ENCODE assay signal across 10 mouse cellular contexts in genomic region chr7:16940292-16940691, GRCm38 (mm10). TPM values are rescaled to one million over a fixed set of nuclear protein-coding genes. Genes with fewer than 3 reads are reported as not detected.
DNase-seq lines count a peak whose midpoint lies in the region; ATAC-seq and TF ChIP-seq lines count a peak whose summit lies in the region.
"Had no signal": no experiment of that assay in that cellular context is flagged by ENCODE, and none has a peak within 500 bp of the region (broad histone marks: within the 10 kb centered on the region; RNA-seq: fewer than 3 reads in every experiment).

No protein-coding gene starts in this region.

- no peak for DNase-seq in heart, postnatal 14 days
- DNase-seq in brain, embryonic 14.5 days (ENCODE audit: low read depth): peak; percentile 73
- peak; percentile 25 for DNase-seq in heart, postnatal 4 days
- peak; percentile 53 for DNase-seq in lung, postnatal 36 days
- no peak for DNase-seq in retina, embryonic 14.5 days (ENCODE audit: low spot score)
- DNase-seq in liver: no peak
- DNase-seq in urinary bladder, postnatal 10 days (ENCODE audit: low spot score): no peak

- no peak overlapping the region for H3K4me3 ChIP-seq in heart, embryonic 11.5 days (ENCODE audit: low read depth, low read length)
- H3K4me3 ChIP-seq: erythroblast, embryonic 14.5 days; liver, embryonic 15.5 days had no signal

- no peak overlapping the region for H3K9ac ChIP-seq in heart, embryonic 11.5 days (ENCODE audit: low read depth, low read length)
- H3K9ac ChIP-seq: liver, embryonic 15.5 days had no signal

- no peaks in the 10 kb centered on the region; the same call in 1 of the 2 replicates for H3K36me3 ChIP-seq in heart, embryonic 11.5 days (ENCODE audit: control insufficient read depth, insufficient read depth, low read length)
- H3K36me3 ChIP-seq: liver, embryonic 15.5 days had no signal

- H3K4me2 ChIP-seq in heart, embryonic 11.5 days: no peak overlapping the region
- H3K4me2 ChIP-seq: liver, embryonic 15.5 days had no signal

- intact Hi-C loops in heart, postnatal 14 days (cut with DNase I): no loop called here

- WGBS in heart, embryonic 11.5 days (ENCODE audit: insufficient replicate concordance): 29% methylated on average over 7 of the region's 7 CpGs

- no peak for ATAC-seq in heart, embryonic 11.5 days (replicated peaks; ENCODE audit: insufficient number of reproducible peaks, low FRiP score, low TSS enrichment)

- TF ChIP-seq CTCF in brain, embryonic 14.5 days (IDR thresholded peaks at IDR 0.05; ENCODE audit: borderline replicate concordance, extremely low read depth, insufficient read depth, insufficient read length): no peak

- H3K4me1 ChIP-seq in heart, embryonic 11.5 days (ENCODE audit: control insufficient read depth, insufficient read depth, low read length): peaks cover 12% of the 10 kb centered on the region

- TF ChIP-seq POLR2A in brain, embryonic 14.5 days (IDR thresholded peaks at IDR 0.05; ENCODE audit: borderline replicate concordance, extremely low read depth, insufficient read depth, insufficient read length, poor library complexity, severe bottlenecking): no peak

- H3K9me3 ChIP-seq in heart, embryonic 11.5 days (replicated peaks; ENCODE audit: control insufficient read depth, low read length): no peaks in the 10 kb centered on the region; the same call in 1 of the 2 replicates
- H3K9me3 ChIP-seq: liver, embryonic 15.5 days had no signal

- peak overlapping the region; percentile 46; the same call in 1 of the 2 replicates for H3K27ac ChIP-seq in heart, embryonic 11.5 days (ENCODE audit: low read depth, low read length)
- H3K27ac ChIP-seq: liver, embryonic 15.5 days had no signal

- peaks cover 5% of the 10 kb centered on the region for H3K27me3 ChIP-seq in heart, embryonic 11.5 days (ENCODE audit: control insufficient read depth, insufficient read depth, low read length)

RNA-seq across cellular contexts. Expression of gene Pnmal2, which starts 4.2 kb away (rescaled TPM):
- polyA plus RNA-seq in heart, embryonic 11.5 days (2014; fragmentation: Nextera tagmentation; extraction: Ambion mirVana): 1.5 and 2.0 TPM in 2 replicates
- 1 to 10 TPM; 3.6 to 4.0 TPM for total RNA-seq in heart, postnatal 14 days (2021)
- polyA plus RNA-seq in brain, embryonic 14.5 days (2012; rRNA removed): 44.9 and 96.9 TPM in 2 replicates
- 1 to 10 TPM; 6.3 to 7.3 TPM for total RNA-seq in heart, postnatal 4 days (2021)
- polyA plus RNA-seq: erythroblast, embryonic 14.5 days had no signal

RNA-seq across cellular contexts. Expression of gene Calm3, which starts 16.4 kb away (rescaled TPM):
- polyA plus RNA-seq in heart, embryonic 11.5 days (2014; fragmentation: Nextera tagmentation; extraction: Ambion mirVana): 150 and 156 TPM in 2 replicates
- total RNA-seq in heart, postnatal 14 days (2021): 100 to 1,000 TPM; 228 to 250 TPM
- polyA plus RNA-seq in brain, embryonic 14.5 days (2012; rRNA removed): 580 and 837 TPM in 2 replicates
- 100 to 1,000 TPM; 309 to 310 TPM for total RNA-seq in heart, postnatal 4 days (2021)

RNA-seq across cellular contexts. Expression of gene Pnmal1, which starts 19.2 kb away (rescaled TPM):
- 0.18 and 0.46 TPM in 2 replicates for polyA plus RNA-seq in heart, embryonic 11.5 days (2014; fragmentation: Nextera tagmentation; extraction: Ambion mirVana)
- not detected for total RNA-seq in heart, postnatal 14 days (2021)
- 28.0 and 34.5 TPM in 2 replicates for polyA plus RNA-seq in brain, embryonic 14.5 days (2012; rRNA removed)
- total RNA-seq in heart, postnatal 4 days (2021): not detected
- polyA plus RNA-seq: erythroblast, embryonic 14.5 days had no signal

RNA-seq across cellular contexts. Expression of gene Ptgir, which starts 34.0 kb away (rescaled TPM):
- 0.19 and 0.34 TPM in 2 replicates for polyA plus RNA-seq in heart, embryonic 11.5 days (2014; fragmentation: Nextera tagmentation; extraction: Ambion mirVana)
- total RNA-seq in heart, postnatal 14 days (2021): 1 to 10 TPM; 1.4 to 1.6 TPM
- polyA plus RNA-seq in brain, embryonic 14.5 days (2012; rRNA removed): 0.47 and 0.75 TPM in 2 replicates
- 1 to 10 TPM; 1.9 to 2.7 TPM for total RNA-seq in heart, postnatal 4 days (2021)

RNA-seq across cellular contexts. Expression of gene Gm42372, which starts 42.6 kb away (rescaled TPM):
- polyA plus RNA-seq in heart, embryonic 11.5 days (2014; fragmentation: Nextera tagmentation; extraction: Ambion mirVana): 0.20 TPM in 2 replicates
- under 1 TPM; 0.07 TPM for total RNA-seq in heart, postnatal 14 days (2021)
- 5.2 and 19.6 TPM in 2 replicates for polyA plus RNA-seq in brain, embryonic 14.5 days (2012; rRNA removed)
- under 1 TPM in 1 of 2 experiments, not detected in 1; 0.05 TPM for total RNA-seq in heart, postnatal 4 days (2021)
- polyA plus RNA-seq: erythroblast, embryonic 14.5 days had no signal

Comparison
In these comparisons a context has a peak if more than half of its experiments do, and no peak if none do; other contexts are left out.
1. DNase-seq: peak in brain, embryonic 14.5 days (single experiment), heart, postnatal 4 days (single experiment) and lung, postnatal 36 days (single experiment); none in heart, postnatal 14 days (0 of 2), retina, embryonic 14.5 days (single experiment), liver (single experiment) and urinary bladder, postnatal 10 days (single experiment).